Mouse (Mus musculus): ENCODE measurements at regions not wholly inside any gene's neighbourhood (a gene's known extent, or its start where the extent isn't known, plus 50 kb on each side); places are given as distances from the start of the nearest gene placed in this dataset.

- H3K36me3 ChIP-seq (ENCODE audit: insufficient read depth, low read length) = no peaks in the 10 kb centered on the region
- WGBS = 64% methylated on average over 14 of the region's 14 CpGs
- DNase-seq (ENCODE audit: low spot score) (no peak), ATAC-seq (no peak)
- H3K4me1 ChIP-seq (ENCODE audit: insufficient read depth, low read length) = 0 out of 2 replicates have a peak, but pooled peaks cover 3% of the 10 kb centered on the region
- no peaks in the 10 kb centered on the region for H3K27me3 ChIP-seq (ENCODE audit: insufficient read depth, low read length)
- no peak overlapping the region for H3K9ac ChIP-seq (replicated peaks; ENCODE audit: low read length)
- no peaks in the 10 kb centered on the region for H3K9me3 ChIP-seq (ENCODE audit: low read length)
- no peak overlapping the region for H3K4me3 ChIP-seq (ENCODE audit: low read length)
- H3K27ac ChIP-seq = no peak overlapping the region
- no peak overlapping the region for H3K4me2 ChIP-seq (ENCODE audit: low read depth, low read length)
- TF ChIP-seq CTCF (IDR thresholded peaks at IDR 0.05; ENCODE audit: low read depth) = no peak
These were observed 342.9 kb upstream of the Mki67 start for GRCm38 (mm10) chr7:136058751-136059681.

DNA sequence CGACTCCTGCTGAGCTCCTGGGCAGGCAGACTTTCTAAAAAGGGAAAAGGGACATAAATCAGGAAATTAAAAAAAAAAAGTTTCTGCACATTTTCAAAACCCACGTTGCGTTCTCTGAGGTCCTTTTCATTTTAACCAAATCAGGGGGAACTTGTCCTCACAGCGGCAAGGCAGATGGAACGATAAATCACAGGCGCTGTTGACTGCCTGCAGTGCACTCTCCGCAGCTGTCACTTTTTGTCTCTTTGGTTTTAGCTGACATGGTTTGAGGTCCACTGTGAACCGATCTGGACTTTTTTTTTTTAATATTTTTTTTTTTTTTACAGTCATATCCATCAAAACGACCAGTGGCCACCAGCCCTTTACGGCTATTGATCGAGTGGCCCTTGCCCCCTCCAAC is 343.7 kb upstream of the Mki67 start:
- H3K36me3 ChIP-seq (ENCODE audit: insufficient read depth, low read length) = no peaks in the 10 kb centered on the region
- 34% methylated on average over 11 of the region's 11 CpGs for WGBS
- DNase-seq (ENCODE audit: low spot score) (peak; percentile 57), ATAC-seq (no peak)
- no peak for TF ChIP-seq CTCF (IDR thresholded peaks at IDR 0.05; ENCODE audit: low read depth)
- no peaks in the 10 kb centered on the region for H3K9me3 ChIP-seq (ENCODE audit: low read length)
- H3K27me3 ChIP-seq (ENCODE audit: insufficient read depth, low read length) = no peaks in the 10 kb centered on the region
- H3K4me3 ChIP-seq (ENCODE audit: low read length) = no peak overlapping the region
- no peak overlapping the region for H3K27ac ChIP-seq
- H3K4me1 ChIP-seq (ENCODE audit: insufficient read depth, low read length) = 0 out of 2 replicates have a peak, but pooled peaks cover 3% of the 10 kb centered on the region
- H3K4me2 ChIP-seq (ENCODE audit: low read depth, low read length) = peak overlapping the region; percentile 59
- H3K9ac ChIP-seq (replicated peaks; ENCODE audit: low read length) = no peak overlapping the region

DNA sequence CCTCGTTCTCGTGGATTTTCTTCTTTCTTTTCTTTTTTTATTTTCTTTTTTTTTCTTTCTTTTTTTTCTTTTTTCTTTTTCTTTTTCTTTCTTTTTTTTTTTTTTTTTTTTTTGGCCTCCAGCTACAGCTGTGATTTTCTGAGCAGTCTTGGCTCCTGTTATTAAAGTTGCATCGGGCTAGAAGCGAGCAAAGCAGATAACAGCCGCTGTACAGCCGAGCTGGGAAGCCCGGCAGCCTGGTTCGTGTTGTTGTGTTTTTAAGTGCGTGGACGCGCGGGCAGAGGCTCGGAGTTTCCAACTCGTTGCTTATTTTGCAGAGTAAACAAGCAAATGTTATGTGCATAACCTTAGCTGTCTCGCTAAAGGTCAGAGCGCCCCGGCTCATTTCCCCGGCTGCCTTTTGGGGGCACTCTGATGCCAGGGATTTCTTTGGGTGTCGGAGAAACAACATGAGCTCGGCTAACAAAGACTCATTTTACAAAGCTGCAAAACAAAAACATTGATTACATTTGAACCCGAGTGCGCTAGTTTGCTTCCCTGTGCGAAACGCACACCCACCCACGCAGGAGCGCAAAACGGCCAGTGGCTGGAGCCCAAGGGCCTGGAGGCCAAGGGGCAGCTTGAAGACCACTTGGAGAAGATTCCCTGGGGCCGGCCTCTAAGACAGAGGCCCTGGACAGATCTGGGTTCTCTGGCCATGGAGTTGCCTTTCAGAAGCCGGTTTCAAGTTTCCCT is 344.3 kb upstream of the Mki67 start:
- Histone ChIP-seq H3K9ac (replicated peaks; ENCODE audit: low read length) (peak overlapping the region; percentile 47), H3K4me3 (ENCODE audit: low read length) (peak overlapping the region; percentile 24), H3K4me1 (ENCODE audit: insufficient read depth, low read length) (0 out of 2 replicates have a peak, but pooled peaks cover 3% of the 10 kb centered on the region), H3K36me3 (ENCODE audit: insufficient read depth, low read length) (no peaks in the 10 kb centered on the region), H3K9me3 (ENCODE audit: low read length) (no peaks in the 10 kb centered on the region), H3K27ac (peak overlapping the region; percentile 69), H3K27me3 (ENCODE audit: insufficient read depth, low read length) (no peaks in the 10 kb centered on the region), H3K4me2 (ENCODE audit: low read depth, low read length) (peak overlapping the region; percentile 59)
- ATAC-seq = peak; percentile 67; the same call in 1 of the 2 replicates
- peak; percentile 87 for DNase-seq (ENCODE audit: low spot score)
- 4% methylated on average over 29 of the region's 29 CpGs for WGBS
- peak; percentile 66 for TF ChIP-seq CTCF (IDR thresholded peaks at IDR 0.05; ENCODE audit: low read depth)

DNA sequence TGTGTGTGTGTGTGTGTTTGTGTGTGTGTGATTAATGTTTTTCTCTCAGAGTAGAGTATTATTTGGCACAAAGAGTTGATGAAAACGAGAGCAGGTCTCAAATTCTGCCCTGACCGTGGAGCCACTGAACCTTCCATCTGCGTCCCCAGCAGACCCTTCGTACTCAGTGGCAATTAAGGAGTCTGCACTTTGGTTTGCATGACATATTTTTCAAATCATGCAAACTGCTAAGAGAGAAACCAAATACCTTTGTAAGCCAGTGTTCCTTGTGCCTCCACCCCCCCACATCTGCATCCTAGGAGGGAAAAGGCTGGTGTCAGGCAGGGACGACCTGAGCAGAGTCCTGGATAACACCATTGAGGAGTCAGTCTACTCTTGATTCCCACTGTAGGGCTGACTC is 346.5 kb upstream of the Mki67 start:
- DNase-seq (ENCODE audit: low spot score) (no peak), ATAC-seq (no peak)
- Histone ChIP-seq H3K9me3 (ENCODE audit: low read length) (no peaks in the 10 kb centered on the region), H3K4me1 (ENCODE audit: insufficient read depth, low read length) (0 out of 2 replicates have a peak, but pooled peaks cover 3% of the 10 kb centered on the region), H3K4me3 (ENCODE audit: low read length) (no peak overlapping the region), H3K9ac (replicated peaks; ENCODE audit: low read length) (no peak overlapping the region), H3K27me3 (ENCODE audit: insufficient read depth, low read length) (no peaks in the 10 kb centered on the region), H3K4me2 (ENCODE audit: low read depth, low read length) (no peak overlapping the region), H3K27ac (no peak overlapping the region), H3K36me3 (ENCODE audit: insufficient read depth, low read length) (no peaks in the 10 kb centered on the region)
- no peak for TF ChIP-seq CTCF (IDR thresholded peaks at IDR 0.05; ENCODE audit: low read depth)
- WGBS = 47% methylated on average over 5 of the region's 5 CpGs

DNA sequence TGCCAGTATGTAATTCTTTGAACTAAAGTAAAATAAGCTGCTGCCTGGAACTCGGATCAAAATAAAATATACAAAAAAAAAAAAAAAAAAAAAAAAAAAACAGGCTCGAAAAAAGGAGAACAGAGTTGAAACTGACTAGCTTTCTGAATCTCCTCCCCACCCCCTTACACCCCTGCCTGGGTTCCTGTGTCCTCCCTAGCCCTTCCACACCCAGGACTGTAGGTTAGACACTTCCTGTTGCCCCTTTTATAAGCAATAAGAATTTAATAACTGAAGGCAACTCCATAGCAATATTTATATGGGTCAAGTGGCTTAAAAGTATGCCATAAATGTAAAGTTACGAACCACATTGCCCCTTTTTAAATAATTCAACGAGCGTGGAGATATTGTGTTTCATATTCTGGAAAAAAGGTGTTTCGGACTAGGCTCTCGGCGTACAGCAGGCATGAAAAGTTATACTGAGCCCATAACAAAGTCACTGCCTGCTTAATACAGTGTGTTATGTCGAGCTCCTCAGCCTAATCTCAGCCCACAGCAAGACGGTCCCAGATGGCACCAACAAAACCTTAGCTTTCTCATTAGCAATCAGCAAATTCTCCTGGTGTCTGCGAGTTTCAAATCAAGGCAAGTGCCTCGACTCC is 349.0 kb upstream of the Mki67 start:
- WGBS = 61% methylated on average over 12 of the region's 12 CpGs
- no peak overlapping the region for H3K27ac ChIP-seq
- no peaks in the 10 kb centered on the region for H3K9me3 ChIP-seq (ENCODE audit: low read length)
- no peak for ATAC-seq
- no peak overlapping the region for H3K9ac ChIP-seq (replicated peaks; ENCODE audit: low read length)
- TF ChIP-seq CTCF (IDR thresholded peaks at IDR 0.05; ENCODE audit: low read depth) = no peak
- no peak overlapping the region for H3K4me3 ChIP-seq (ENCODE audit: low read length)
- 0 out of 2 replicates have a peak, but pooled peaks cover 3% of the 10 kb centered on the region for H3K4me1 ChIP-seq (ENCODE audit: insufficient read depth, low read length)
- H3K4me2 ChIP-seq (ENCODE audit: low read depth, low read length) = no peak overlapping the region
- no peaks in the 10 kb centered on the region for H3K27me3 ChIP-seq (ENCODE audit: insufficient read depth, low read length)
- no peak for DNase-seq (ENCODE audit: low spot score)
- no peaks in the 10 kb centered on the region for H3K36me3 ChIP-seq (ENCODE audit: insufficient read depth, low read length)

DNA sequence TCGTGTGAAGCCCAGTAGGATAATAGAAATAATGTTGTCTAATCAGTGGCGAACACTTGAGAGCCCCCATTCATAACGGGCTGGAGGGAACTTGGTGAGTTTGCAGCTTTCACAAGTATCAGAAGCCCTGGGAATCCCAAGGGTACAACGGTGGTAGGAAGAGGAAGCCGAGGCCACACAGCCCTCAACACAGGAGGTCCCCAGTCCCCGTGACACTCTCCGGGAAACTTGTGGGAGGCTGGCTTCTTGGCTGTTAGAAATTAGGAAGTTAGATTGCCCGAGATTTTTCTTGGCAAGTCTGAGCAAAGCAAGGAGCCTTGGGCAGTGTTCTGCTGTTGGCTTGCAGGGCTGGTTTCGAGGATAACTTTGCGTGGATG is 349.5 kb upstream of the Mki67 start:
- H3K27me3 ChIP-seq (ENCODE audit: insufficient read depth, low read length) = no peaks in the 10 kb centered on the region
- DNase-seq (ENCODE audit: low spot score) = peak; percentile 9
- H3K27ac ChIP-seq = no peak overlapping the region
- no peak overlapping the region for H3K4me2 ChIP-seq (ENCODE audit: low read depth, low read length)
- no peaks in the 10 kb centered on the region for H3K36me3 ChIP-seq (ENCODE audit: insufficient read depth, low read length)
- H3K9me3 ChIP-seq (ENCODE audit: low read length) = no peaks in the 10 kb centered on the region
- H3K9ac ChIP-seq (replicated peaks; ENCODE audit: low read length) = no peak overlapping the region
- 0 out of 2 replicates have a peak, but pooled peaks cover 2% of the 10 kb centered on the region for H3K4me1 ChIP-seq (ENCODE audit: insufficient read depth, low read length)
- H3K4me3 ChIP-seq (ENCODE audit: low read length) = no peak overlapping the region
- WGBS = 40% methylated on average over 10 of the region's 10 CpGs
- no peak for ATAC-seq
- TF ChIP-seq CTCF (IDR thresholded peaks at IDR 0.05; ENCODE audit: low read depth) = no peak

Measured in hindbrain, postnatal 0 days (tissue).